Mouse (Mus musculus) kidney, embryonic 14.5 days (tissue): ENCODE results near the gene Kitl. TPM values are rescaled to one million over a fixed set of nuclear protein-coding genes. Genes with fewer than 3 reads are reported as not detected.

Experiments used
- ATAC-seq: fragments of 200-750 bp; cut with Nextera tagmentation; 2 replicates; pipeline ENCODE4 v1.8.0; 2017; ENCODE audit warnings: moderate number of reproducible peaks, mild to moderate bottlenecking, moderate TSS enrichment, moderate library complexity; ENCODE audit not compliant: low FRiP score, low TSS enrichment
- H3K27ac ChIP-seq: fragments of 300-500 bp; sonication (generic); 2 replicates; pipeline ENCODE4 v1.5.1; 2014; ENCODE audit warnings: low read depth, mild to moderate bottlenecking, low read length, moderate library complexity, mixed read lengths
- H3K27me3 ChIP-seq: fragments of 300-500 bp; sonication (generic); 2 replicates; pipeline ENCODE4 v1.6.1; 2014; ENCODE audit warnings: mild to moderate bottlenecking, low read length; ENCODE audit not compliant: control insufficient read depth, insufficient read depth
- H3K36me3 ChIP-seq: fragments of 300-500 bp; sonication (generic); 2 replicates; pipeline ENCODE4 v1.6.1; 2014; ENCODE audit warnings: low read length, mixed read lengths; ENCODE audit not compliant: control insufficient read depth, insufficient read depth
- H3K4me1 ChIP-seq: fragments of 300-500 bp; sonication (generic); 2 replicates; pipeline ENCODE4 v1.6.1; 2014; ENCODE audit warnings: low read length, mixed read lengths; ENCODE audit not compliant: control insufficient read depth, insufficient read depth
- H3K4me2 ChIP-seq: fragments of 300-500 bp; sonication (generic); replicated peaks from 2 replicates; pipeline ENCODE4 v1.6.1; 2014; ENCODE audit warnings: low read depth, mild to moderate bottlenecking, low read length
- H3K4me3 ChIP-seq: fragments of 300-500 bp; sonication (generic); 2 replicates; pipeline ENCODE4 v1.5.1; 2014; ENCODE audit warnings: mild to moderate bottlenecking, low read length
- H3K9ac ChIP-seq: fragments of 300-500 bp; sonication (generic); 2 replicates; pipeline ENCODE4 v1.6.1; 2014; ENCODE audit warnings: low read depth, mild to moderate bottlenecking, low read length, moderate library complexity
- H3K9me3 ChIP-seq: fragments of 300-500 bp; sonication (generic); 2 replicates; pipeline ENCODE4 v1.6.1; 2016; ENCODE audit warnings: low read length; ENCODE audit not compliant: control insufficient read depth
- WGBS: fragments of 180-500 bp; shearing (Covaris S2); extraction: QIAGEN DNeasy Blood & Tissue Kit; methylation state at CpG from one replicate; pipeline ENCODE4 v1.1.7; 2014; 5-methylcytosine and 5-hydroxymethylcytosine counted together
- polyA plus RNA-seq: library from polyadenylated mRNA; unstranded; fragments of >200 nt; fragmentation: Nextera tagmentation; extraction: Ambion mirVana; gene quantifications from 2 replicates; pipeline ENCODE4 v1.2.1, GENCODE M21; 2014

Kitl gene
- polyA plus RNA-seq, 1 experiment from 2014 or later = 35.2 TPM

DNA sequence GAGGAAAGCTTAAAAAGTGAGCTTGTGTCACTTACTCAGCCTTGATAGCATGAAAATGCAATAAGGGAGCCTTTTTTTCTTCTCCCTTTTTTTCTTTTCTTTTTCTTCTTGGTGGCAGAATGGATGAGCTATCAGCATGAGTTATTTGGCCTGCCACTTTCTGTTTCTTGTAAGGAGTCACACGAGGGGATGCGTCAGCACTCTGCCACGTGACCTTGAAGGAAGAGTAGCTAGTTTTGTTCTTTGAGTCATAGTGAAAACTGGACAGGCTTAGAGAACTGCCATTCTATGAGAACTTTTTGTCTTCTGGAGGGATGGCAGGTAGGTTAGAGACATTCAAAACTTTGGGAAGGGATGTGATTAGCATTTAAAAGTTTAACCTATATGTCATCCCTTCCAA, 17.1 kb downstream of the Kitl start:
- Histone ChIP-seq H3K4me1 (peaks cover 6% of the 10 kb centered on the region; the same call in 1 of the 2 replicates), H3K9ac (no peak overlapping the region), H3K27ac (no peak overlapping the region), H3K9me3 (no peaks in the 10 kb centered on the region), H3K4me2 (no peak overlapping the region), H3K36me3 (no peaks in the 10 kb centered on the region), H3K4me3 (no peak overlapping the region), H3K27me3 (no peaks in the 10 kb centered on the region)
- WGBS = 62% methylated on average over 3 of the region's 3 CpGs
- no peak for ATAC-seq

DNA sequence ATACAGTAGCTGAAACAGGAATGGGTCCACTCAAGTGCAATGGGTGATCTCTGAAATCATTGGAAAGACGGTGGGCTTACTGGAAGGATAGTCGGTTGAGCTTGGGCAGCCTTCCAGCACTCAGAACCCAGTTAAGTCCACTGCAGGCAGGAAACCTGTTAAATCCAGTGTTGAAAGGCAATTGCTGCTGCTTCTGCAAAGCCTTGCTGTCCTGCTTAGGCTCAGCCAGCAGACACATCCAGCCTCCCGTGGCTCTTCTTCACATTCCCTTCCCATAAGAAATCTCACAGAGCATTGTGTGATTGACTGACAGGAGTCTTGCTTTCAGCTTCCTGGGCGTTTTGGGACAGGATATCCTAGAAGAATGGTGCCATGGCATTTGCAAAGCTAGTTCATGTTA, 20.6 kb downstream of the Kitl start:
- H3K4me1 ChIP-seq = peaks cover under 1% of the 10 kb centered on the region; the same call in 1 of the 2 replicates
- H3K27ac ChIP-seq = no peak overlapping the region
- H3K4me3 ChIP-seq = no peak overlapping the region
- no peaks in the 10 kb centered on the region for H3K9me3 ChIP-seq
- H3K36me3 ChIP-seq = no peaks in the 10 kb centered on the region
- H3K9ac ChIP-seq = no peak overlapping the region
- no peaks in the 10 kb centered on the region for H3K27me3 ChIP-seq
- 66% methylated on average over 4 of the region's 4 CpGs for WGBS
- ATAC-seq = no peak
- H3K4me2 ChIP-seq = no peak overlapping the region

DNA sequence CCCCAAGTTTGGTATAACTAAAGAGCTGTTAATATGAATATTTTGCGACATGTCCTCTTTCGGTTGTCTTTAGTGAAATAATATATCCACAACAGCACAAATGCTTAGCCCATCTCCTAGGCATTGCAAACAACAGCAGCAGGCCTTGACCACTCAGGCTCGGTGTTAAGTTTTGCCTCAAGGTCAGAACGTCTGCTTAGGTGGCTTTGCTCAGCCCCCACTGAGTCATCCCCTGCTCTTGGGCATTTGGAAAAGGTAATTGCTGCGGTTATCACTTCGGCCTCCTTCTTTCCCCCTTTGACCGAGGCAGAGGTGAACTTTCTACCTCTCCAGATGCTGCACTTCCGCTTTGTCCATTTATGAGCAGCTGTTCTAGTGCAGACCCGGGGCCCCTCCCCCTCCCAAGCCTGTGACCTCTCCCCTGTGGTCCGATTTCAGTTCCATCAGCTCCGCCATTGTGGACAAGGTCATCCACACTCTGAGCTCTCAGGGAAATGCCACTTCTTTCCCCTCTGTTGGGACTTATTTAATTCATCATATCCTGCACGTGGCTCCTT, 23.0 kb downstream of the Kitl start:
- WGBS = 58% methylated on average over 12 of the region's 12 CpGs
- no peak for ATAC-seq
- Histone ChIP-seq H3K9ac (no peak overlapping the region), H3K27ac (no peak overlapping the region), H3K9me3 (no peaks in the 10 kb centered on the region), H3K4me1 (no peaks in the 10 kb centered on the region; the same call in 1 of the 2 replicates), H3K4me2 (no peak overlapping the region), H3K4me3 (no peak overlapping the region), H3K27me3 (no peaks in the 10 kb centered on the region), H3K36me3 (no peaks in the 10 kb centered on the region)

DNA sequence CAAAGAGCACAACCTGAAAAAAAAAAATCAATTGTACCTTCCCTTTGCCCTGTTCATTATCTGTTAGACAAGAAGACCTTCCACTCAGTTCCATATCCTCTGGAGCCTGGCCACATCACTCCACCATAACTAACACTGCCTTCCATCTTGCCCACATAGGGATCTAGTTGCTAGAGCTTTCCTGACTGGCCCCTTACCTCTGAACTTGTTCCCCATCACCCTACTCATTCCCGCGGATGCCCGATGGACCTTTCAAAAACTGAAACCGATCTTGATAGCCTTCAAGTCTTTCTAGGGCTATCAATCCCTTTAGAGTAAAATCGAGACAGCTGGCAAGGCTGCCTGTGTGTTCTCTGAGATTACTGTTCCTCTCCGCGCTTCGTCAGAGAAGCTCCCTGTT, 23.6 kb downstream of the Kitl start:
- ATAC-seq = no peak
- H3K9me3 ChIP-seq = no peaks in the 10 kb centered on the region
- no peaks in the 10 kb centered on the region for H3K27me3 ChIP-seq
- no peak overlapping the region for H3K27ac ChIP-seq
- no peak overlapping the region for H3K9ac ChIP-seq
- no peak overlapping the region for H3K4me2 ChIP-seq
- no peaks in the 10 kb centered on the region for H3K36me3 ChIP-seq
- H3K4me1 ChIP-seq = no peaks in the 10 kb centered on the region; the same call in 1 of the 2 replicates
- H3K4me3 ChIP-seq = no peak overlapping the region
- WGBS = 79% methylated on average over 8 of the region's 8 CpGs

DNA sequence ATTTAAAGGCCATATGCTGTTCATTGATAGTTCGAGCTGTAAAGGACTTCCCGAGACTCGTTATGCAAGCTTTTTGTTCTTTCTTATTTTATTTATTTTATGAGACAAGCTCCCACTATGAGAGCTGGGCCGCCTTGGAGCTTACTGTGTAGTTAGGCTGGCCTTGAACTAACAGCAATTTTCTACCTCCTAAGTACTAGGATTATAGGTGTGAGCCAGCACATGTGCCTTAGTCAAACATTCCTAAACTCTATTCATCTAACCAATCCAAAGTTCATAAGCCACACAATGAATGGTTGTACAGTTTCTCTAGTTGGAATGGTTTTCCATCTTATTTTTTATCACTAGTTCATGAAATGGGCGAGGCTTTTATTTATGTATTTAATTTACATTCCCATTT, 28.3 kb downstream of the Kitl start:
- H3K27me3 ChIP-seq = no peaks in the 10 kb centered on the region
- no peaks in the 10 kb centered on the region for H3K36me3 ChIP-seq
- H3K4me2 ChIP-seq = no peak overlapping the region
- 93% methylated on average over 5 of the region's 5 CpGs for WGBS
- no peaks in the 10 kb centered on the region; the same call in 1 of the 2 replicates for H3K4me1 ChIP-seq
- no peak overlapping the region for H3K4me3 ChIP-seq
- no peak for ATAC-seq
- H3K9ac ChIP-seq = no peak overlapping the region
- H3K9me3 ChIP-seq = no peaks in the 10 kb centered on the region
- H3K27ac ChIP-seq = no peak overlapping the region

DNA sequence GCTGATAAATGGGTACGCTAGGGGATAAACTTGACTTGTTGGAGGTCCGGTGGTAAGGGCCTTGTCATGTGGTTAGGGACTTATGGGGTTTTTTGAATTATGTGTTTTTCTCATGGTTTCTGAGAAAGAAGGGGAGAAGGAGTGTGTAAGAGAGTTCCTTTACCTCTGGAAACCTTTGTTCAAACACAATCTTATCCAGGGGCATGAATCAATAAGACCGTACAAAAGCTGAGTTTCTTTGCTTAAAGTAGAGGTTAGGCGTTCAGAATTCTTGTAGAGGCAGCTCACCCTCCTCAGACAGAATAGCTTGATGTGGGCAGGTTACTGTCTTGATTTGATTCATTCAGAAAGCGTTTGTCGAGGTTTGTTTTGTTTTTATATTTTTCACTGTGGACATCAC, 28.7 kb downstream of the Kitl start:
- Histone ChIP-seq H3K4me1 (no peaks in the 10 kb centered on the region; the same call in 1 of the 2 replicates), H3K36me3 (no peaks in the 10 kb centered on the region), H3K4me2 (no peak overlapping the region), H3K9me3 (no peaks in the 10 kb centered on the region), H3K27me3 (no peaks in the 10 kb centered on the region), H3K27ac (no peak overlapping the region), H3K9ac (no peak overlapping the region), H3K4me3 (no peak overlapping the region)
- no peak for ATAC-seq
- 93% methylated on average over 6 of the region's 6 CpGs for WGBS

DNA sequence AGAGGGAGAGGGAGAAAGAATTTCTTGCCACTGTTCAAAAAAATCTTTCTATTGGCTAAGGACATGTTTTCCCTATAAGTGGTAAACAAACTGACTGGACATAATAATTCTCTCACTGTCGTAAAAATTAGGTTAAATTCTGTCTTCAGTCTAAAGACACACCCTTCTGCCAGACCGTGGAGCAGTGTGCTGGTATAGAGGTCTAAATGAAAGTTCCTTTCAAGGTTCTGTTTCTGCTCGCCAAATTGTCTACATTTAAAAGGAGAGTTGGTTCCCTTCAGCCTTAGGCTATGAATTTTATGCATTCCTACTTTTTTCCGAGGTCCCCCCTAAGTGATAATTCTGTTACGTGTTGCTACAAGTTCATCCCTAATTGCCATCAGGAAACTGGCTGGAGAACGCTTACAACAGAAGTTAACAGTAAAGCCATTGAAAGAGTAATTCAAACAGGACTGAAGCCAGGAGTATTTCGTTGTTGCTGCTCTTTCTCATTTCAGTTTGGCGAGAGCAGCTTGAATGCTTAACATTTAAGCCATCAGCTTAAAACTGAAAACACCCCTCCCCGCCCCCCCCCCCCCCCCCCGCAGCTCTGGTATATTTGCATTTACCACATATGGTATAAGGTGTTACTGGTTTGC, 35.8 kb downstream of the Kitl start:
- H3K36me3 ChIP-seq = 0 out of 2 replicates have a peak, but pooled peaks cover 4% of the 10 kb centered on the region
- no peaks in the 10 kb centered on the region for H3K4me1 ChIP-seq
- H3K9me3 ChIP-seq = no peaks in the 10 kb centered on the region
- H3K9ac ChIP-seq = no peak overlapping the region
- WGBS = 43% methylated on average over 10 of the region's 10 CpGs
- no peaks in the 10 kb centered on the region for H3K27me3 ChIP-seq
- no peak for ATAC-seq
- no peak overlapping the region for H3K4me3 ChIP-seq
- H3K27ac ChIP-seq = no peak overlapping the region
- no peak overlapping the region for H3K4me2 ChIP-seq

DNA sequence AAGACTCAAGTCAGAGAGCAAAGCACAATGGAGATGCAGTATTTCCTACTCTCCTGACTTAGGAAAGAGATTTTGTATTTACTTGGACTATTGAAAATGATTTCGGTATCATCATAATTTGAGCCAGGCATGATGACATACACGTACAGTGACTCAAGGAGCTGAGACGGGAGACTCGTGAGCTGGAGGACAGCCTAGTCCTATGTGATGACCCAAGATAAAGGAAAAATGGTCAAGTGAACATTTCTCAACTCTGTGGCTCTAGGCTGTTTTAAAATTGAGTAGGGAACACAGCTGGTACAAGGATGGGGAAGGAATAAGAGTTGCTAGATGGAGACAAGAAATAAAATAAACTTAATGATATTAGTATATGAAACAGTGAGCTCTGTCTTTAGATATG, 37.0 kb downstream of the Kitl start:
- H3K9me3 ChIP-seq = no peaks in the 10 kb centered on the region
- WGBS = 81% methylated on average over 4 of the region's 4 CpGs
- no peak overlapping the region for H3K27ac ChIP-seq
- no peaks in the 10 kb centered on the region for H3K4me1 ChIP-seq
- H3K4me2 ChIP-seq = no peak overlapping the region
- no peaks in the 10 kb centered on the region for H3K27me3 ChIP-seq
- no peak for ATAC-seq
- no peak overlapping the region for H3K9ac ChIP-seq
- no peak overlapping the region for H3K4me3 ChIP-seq
- H3K36me3 ChIP-seq = 0 out of 2 replicates have a peak, but pooled peaks cover 4% of the 10 kb centered on the region

DNA sequence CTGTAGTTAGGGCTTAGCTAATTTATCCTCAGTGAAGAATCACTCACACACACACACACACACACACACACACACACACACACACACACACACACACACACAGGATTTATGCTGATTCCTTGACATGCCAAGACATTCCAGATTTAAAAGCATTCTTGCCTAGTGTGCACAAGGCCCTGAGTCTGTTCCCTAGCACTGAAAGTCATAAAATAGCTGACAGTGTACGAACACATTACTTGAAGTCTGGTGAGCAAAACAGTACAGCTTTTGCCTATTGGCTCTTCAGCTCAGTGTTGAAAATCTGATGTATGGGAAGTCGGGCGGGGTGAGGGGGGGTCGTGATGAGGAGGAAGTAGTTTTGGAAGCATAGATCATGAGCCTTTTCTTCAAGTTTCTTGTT, 37.5 kb downstream of the Kitl start:
- WGBS = 44% methylated on average over 4 of the region's 4 CpGs
- no peaks in the 10 kb centered on the region for H3K4me1 ChIP-seq
- no peak overlapping the region for H3K4me3 ChIP-seq
- H3K9ac ChIP-seq = no peak overlapping the region
- 0 out of 2 replicates have a peak, but pooled peaks cover 4% of the 10 kb centered on the region for H3K36me3 ChIP-seq
- peak; percentile 87 for ATAC-seq
- no peak overlapping the region for H3K27ac ChIP-seq
- H3K4me2 ChIP-seq = no peak overlapping the region
- no peaks in the 10 kb centered on the region for H3K9me3 ChIP-seq
- no peaks in the 10 kb centered on the region for H3K27me3 ChIP-seq
